Mouse (Mus musculus) hindbrain, embryonic 12.5 days (tissue): ENCODE results near the gene Epas1. TPM values are rescaled to one million over a fixed set of nuclear protein-coding genes. Genes with fewer than 3 reads are reported as not detected.
A peak's percentile ranks its signal among the peaks of the same experiment; 100 is the strongest.

Experiments used
- ATAC-seq: fragments of 200-750 bp; cut with Nextera tagmentation; 2 replicates; pipeline ENCODE4 v1.8.0; 2017; ENCODE audit warnings: moderate TSS enrichment; ENCODE audit not compliant: low FRiP score
- H3K27ac ChIP-seq: fragments of 300-500 bp; sonication (generic); 2 replicates; pipeline ENCODE4 v1.5.1; 2016; ENCODE audit warnings: mild to moderate bottlenecking
- H3K27me3 ChIP-seq: fragments of 300-500 bp; sonication (generic); 2 replicates; pipeline ENCODE4 v1.6.1; 2016; ENCODE audit warnings: mild to moderate bottlenecking
- H3K36me3 ChIP-seq: fragments of 300-500 bp; sonication (generic); 2 replicates; pipeline ENCODE4 v1.6.1; 2016; ENCODE audit warnings: mild to moderate bottlenecking
- H3K4me1 ChIP-seq: fragments of 300-500 bp; sonication (generic); 2 replicates; pipeline ENCODE4 v1.6.1; 2016
- H3K4me2 ChIP-seq: fragments of 300-500 bp; sonication (generic); replicated peaks from 2 replicates; pipeline ENCODE4 v1.6.1; 2016; ENCODE audit warnings: mild to moderate bottlenecking
- H3K4me3 ChIP-seq: fragments of 300-500 bp; sonication (generic); 2 replicates; pipeline ENCODE4 v1.5.1; 2016; ENCODE audit warnings: mild to moderate bottlenecking
- H3K9ac ChIP-seq: fragments of 300-500 bp; sonication (generic); 2 replicates; pipeline ENCODE4 v1.6.1; 2016; ENCODE audit warnings: mild to moderate bottlenecking, moderate library complexity
- H3K9me3 ChIP-seq: fragments of 300-500 bp; sonication (generic); replicated peaks from 2 replicates; pipeline ENCODE4 v1.6.1; 2016; ENCODE audit warnings: mild to moderate bottlenecking
- WGBS: fragments of 180-500 bp; shearing (Covaris S2); methylation state at CpG from one replicate; pipeline ENCODE4 v1.1.7; 2016; 5-methylcytosine and 5-hydroxymethylcytosine counted together
- polyA plus RNA-seq: library from polyadenylated mRNA; unstranded; fragments of >200 nt; fragmentation: Nextera tagmentation; extraction: Ambion mirVana; gene quantifications from 2 replicates; pipeline ENCODE4 v1.2.1, GENCODE M21; 2016

The Epas1 gene
- polyA plus RNA-seq, 1 experiment from 2014 or later, result 4.0 TPM

DNA sequence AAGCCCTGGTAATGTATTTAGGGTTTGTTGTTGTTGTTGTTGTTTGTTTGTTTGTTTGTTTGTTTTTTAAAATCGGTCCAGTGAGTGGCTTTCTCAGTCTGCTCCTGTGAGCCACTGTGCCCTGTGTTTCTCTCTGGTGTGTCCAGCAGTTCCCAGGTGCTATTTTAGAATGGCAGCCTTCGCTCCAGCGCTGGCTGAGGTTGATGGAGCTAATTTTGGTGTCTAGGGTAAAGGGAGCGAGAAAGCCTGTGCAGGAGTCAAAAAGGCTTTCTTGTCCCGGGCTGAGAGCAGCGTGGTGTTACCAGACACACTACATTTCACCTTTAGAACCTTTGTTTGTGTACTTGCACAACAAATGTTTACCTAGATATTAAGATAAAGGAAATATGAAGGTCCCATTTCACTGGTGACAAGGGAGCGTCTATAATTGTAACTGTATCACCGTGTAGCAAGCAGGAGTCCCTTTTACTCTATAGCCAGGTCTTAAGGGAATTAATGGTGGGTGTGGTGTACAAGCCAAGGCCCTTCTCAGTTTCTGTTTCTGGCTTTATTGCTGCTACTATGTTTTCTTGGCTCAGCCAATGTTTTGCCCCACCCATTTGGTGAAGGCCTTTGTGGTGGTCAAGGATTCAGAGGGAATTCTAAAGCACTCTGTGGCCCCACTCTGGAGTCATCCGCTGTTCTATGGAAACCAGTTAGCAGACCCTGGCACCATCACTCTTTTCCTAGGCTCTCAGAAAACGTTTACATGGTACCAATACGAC is 9.2 kb downstream of the Epas1 start:
- no peak for ATAC-seq
- H3K27me3 ChIP-seq, result peaks cover 10% of the 10 kb centered on the region
- H3K9me3 ChIP-seq, result no peaks in the 10 kb centered on the region
- no peak overlapping the region for H3K4me2 ChIP-seq
- H3K4me1 ChIP-seq, result no peaks in the 10 kb centered on the region
- WGBS, result 86% methylated on average over 11 of the region's 11 CpGs
- no peak overlapping the region for H3K9ac ChIP-seq
- H3K27ac ChIP-seq, result no peak overlapping the region
- no peak overlapping the region for H3K4me3 ChIP-seq
- no peaks in the 10 kb centered on the region for H3K36me3 ChIP-seq

GRCm38 (mm10) chr17:86765762-86766404 is 12.4 kb downstream of the Epas1 start:
- Histone ChIP-seq H3K9me3 (no peaks in the 10 kb centered on the region), H3K4me1 (peaks cover 5% of the 10 kb centered on the region; the same call in 1 of the 2 replicates), H3K36me3 (no peaks in the 10 kb centered on the region), H3K27me3 (no peaks in the 10 kb centered on the region), H3K4me3 (no peak overlapping the region), H3K9ac (no peak overlapping the region), H3K4me2 (no peak overlapping the region), H3K27ac (no peak overlapping the region)
- WGBS, result 92% methylated on average over 8 of the region's 8 CpGs
- no peak for ATAC-seq

DNA sequence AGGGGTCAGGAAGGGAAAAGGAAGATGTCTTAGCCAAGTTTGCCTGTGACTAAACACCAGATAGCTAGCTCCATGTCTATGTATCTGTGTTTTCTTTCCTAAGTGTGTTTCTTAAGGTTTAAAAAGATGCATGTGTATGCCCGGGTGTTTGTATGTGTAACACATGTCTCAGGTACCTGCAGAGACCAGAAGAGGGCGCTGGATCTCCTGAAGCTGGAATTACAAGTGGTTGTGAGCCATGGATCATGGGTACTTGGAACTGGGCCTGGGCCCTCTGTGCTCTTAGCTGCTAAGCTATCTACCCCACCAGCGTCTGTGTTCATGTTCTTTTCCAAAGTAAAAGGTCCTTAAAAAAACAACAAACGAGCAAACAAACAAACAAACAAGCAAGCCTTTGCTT is 12.9 kb downstream of the Epas1 start:
- H3K36me3 ChIP-seq, result no peaks in the 10 kb centered on the region
- H3K4me2 ChIP-seq, result no peak overlapping the region
- H3K4me3 ChIP-seq, result no peak overlapping the region
- H3K27me3 ChIP-seq, result no peaks in the 10 kb centered on the region
- WGBS, result 90% methylated on average over 4 of the region's 4 CpGs
- no peak for ATAC-seq
- no peaks in the 10 kb centered on the region for H3K9me3 ChIP-seq
- H3K9ac ChIP-seq, result no peak overlapping the region
- peaks cover 5% of the 10 kb centered on the region; the same call in 1 of the 2 replicates for H3K4me1 ChIP-seq
- no peak overlapping the region for H3K27ac ChIP-seq

DNA sequence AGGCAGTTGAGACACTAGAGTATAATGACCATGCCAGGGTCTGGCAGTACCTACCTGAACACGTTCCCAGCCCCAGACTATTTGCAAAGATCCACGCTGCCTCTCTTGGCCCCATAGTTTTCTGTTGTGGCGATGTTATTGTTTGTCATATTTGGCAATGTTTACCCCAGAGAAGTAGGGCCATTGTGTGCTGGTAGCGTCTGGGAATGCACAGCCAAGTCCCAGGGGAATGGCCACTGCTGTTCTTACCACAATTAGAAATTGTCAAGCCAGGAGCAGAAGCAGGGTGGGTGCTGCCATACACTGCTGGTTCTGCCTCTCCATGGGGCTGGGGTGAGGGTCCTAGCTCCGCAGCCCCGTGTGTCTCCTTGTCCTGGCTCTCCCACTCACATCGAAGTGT is 15.1 kb downstream of the Epas1 start:
- whole genome bisulfite sequencing, result 83% methylated on average over 7 of the region's 7 CpGs
- H3K27me3 ChIP-seq, result no peaks in the 10 kb centered on the region
- H3K4me3 ChIP-seq, result no peak overlapping the region
- no peak for ATAC-seq
- no peak overlapping the region for H3K9ac ChIP-seq
- H3K4me1 ChIP-seq, result peaks cover 11% of the 10 kb centered on the region
- H3K27ac ChIP-seq, result no peak overlapping the region
- no peaks in the 10 kb centered on the region for H3K36me3 ChIP-seq
- no peaks in the 10 kb centered on the region for H3K9me3 ChIP-seq
- no peak overlapping the region for H3K4me2 ChIP-seq

DNA sequence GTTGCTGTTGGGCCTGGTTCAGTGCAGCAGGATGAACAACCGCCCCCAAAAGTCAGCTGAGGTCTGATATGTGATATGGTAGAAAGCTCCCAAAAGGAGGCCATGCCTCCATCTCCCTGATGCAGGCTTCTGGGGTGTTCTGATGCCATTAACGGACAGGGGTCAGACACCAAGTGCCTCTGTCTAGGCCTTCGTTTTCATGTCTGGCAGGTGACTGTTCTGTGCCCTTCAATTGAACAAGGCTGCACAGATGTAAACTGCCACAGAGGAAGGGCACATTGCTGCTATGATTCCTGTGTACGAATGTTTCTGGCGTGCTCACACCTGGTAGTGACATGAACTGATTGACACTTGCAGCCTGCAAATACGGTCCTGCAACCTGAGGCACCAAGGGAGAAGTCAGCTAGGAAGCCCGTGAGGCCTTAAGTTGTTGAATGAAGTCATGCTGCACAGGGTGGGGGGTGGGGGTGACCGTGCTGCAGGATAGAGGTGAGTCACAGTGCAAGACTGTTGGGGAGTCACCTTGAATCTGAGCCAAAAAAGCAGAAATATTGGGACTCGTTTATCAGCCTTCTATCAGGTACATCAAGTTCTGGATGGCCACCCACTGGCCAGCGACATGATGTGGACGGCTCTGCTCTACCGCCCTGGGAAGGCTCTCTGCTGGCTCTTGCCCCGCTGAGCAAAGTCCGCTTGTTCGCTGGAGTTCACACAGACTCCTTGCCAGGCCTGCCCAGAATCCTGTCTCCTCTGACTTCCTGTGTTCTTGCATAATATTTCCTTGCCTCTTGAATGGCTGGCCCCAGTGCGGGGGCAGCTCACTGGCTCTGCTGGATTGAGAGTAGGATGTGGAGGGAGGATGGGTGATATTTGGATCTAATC is 16.1 kb downstream of the Epas1 start:
- no peak for ATAC-seq
- H3K4me1 ChIP-seq, result peaks cover 11% of the 10 kb centered on the region
- H3K9ac ChIP-seq, result no peak overlapping the region
- H3K4me3 ChIP-seq, result no peak overlapping the region
- H3K27ac ChIP-seq, result no peak overlapping the region; the same call in 1 of the 2 replicates
- 71% methylated on average over 16 of the region's 16 CpGs for WGBS
- H3K9me3 ChIP-seq, result no peaks in the 10 kb centered on the region
- H3K4me2 ChIP-seq, result no peak overlapping the region
- H3K27me3 ChIP-seq, result no peaks in the 10 kb centered on the region
- no peaks in the 10 kb centered on the region for H3K36me3 ChIP-seq

GRCm38 (mm10) chr17:86770848-86771247 is 17.3 kb downstream of the Epas1 start:
- H3K4me2 ChIP-seq, result no peak overlapping the region
- no peak overlapping the region for H3K27ac ChIP-seq
- H3K4me3 ChIP-seq, result no peak overlapping the region
- ATAC-seq, result no peak
- no peaks in the 10 kb centered on the region for H3K9me3 ChIP-seq
- peaks cover 11% of the 10 kb centered on the region for H3K4me1 ChIP-seq
- H3K27me3 ChIP-seq, result no peaks in the 10 kb centered on the region
- H3K36me3 ChIP-seq, result no peaks in the 10 kb centered on the region
- no peak overlapping the region for H3K9ac ChIP-seq
- 79% methylated on average over 5 of the region's 5 CpGs for WGBS

DNA sequence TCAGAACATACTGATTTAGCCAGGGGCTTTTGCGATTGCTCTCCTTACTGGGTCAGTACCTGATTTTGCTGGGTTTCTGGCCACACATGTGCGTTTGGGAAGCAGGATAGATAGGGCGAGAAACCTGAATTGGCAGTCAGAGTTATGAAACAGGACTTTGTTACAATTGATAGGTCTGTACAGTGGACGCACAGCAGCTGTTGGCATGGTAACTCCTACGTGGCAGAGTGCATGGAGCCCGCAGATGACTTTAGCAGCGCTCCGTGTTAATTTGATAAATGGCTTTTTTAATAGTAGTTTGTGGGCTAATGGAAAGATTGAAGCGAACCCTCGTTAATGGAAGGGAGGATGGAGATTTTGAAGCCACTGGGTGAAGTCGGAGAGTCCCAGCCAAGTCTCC is 18.5 kb downstream of the Epas1 start:
- H3K4me1 ChIP-seq, result peaks cover 11% of the 10 kb centered on the region
- 65% methylated on average over 11 of the region's 11 CpGs for WGBS
- H3K9me3 ChIP-seq, result no peaks in the 10 kb centered on the region
- H3K27ac ChIP-seq, result no peak overlapping the region
- H3K4me2 ChIP-seq, result no peak overlapping the region
- H3K36me3 ChIP-seq, result no peaks in the 10 kb centered on the region
- no peak overlapping the region for H3K9ac ChIP-seq
- no peaks in the 10 kb centered on the region for H3K27me3 ChIP-seq
- H3K4me3 ChIP-seq, result no peak overlapping the region
- no peak for ATAC-seq

DNA sequence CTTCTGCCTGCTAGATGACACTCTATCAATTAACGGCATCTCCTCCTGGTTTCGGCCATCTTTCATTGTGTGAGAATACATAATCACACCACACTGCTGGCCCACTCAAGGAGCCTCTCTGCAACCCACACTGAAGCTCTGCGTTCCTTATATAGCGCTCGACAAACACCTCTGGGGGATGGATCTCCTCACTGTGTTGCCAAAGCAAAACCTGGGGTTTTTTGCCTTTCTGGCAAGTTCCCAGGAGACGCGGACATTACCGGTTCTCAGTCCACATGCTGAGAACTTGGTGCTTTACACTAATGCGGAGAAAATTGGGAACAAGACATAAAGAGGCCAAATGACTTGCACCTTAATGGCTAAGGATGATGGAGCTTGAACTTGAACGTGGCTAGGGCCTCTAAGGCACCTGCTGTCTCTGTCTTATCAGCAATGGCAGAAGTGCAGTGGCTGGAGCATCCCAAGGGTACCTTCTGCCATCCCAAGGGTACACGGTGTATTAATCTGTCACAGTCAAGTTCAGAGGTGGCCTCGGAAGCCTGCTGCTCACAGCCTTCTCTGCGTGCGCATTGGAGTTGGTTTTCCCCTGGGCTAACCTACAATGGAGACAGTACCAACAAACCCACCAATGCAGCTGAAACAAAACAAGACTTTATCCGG is 19.6 kb downstream of the Epas1 start:
- 89% methylated on average over 15 of the region's 15 CpGs for WGBS
- H3K4me1 ChIP-seq, result peaks cover 11% of the 10 kb centered on the region
- no peaks in the 10 kb centered on the region for H3K27me3 ChIP-seq
- ATAC-seq, result no peak
- peak overlapping the region; percentile 10; the same call in 1 of the 2 replicates for H3K9ac ChIP-seq
- H3K4me2 ChIP-seq, result no peak overlapping the region
- H3K27ac ChIP-seq, result no peak overlapping the region
- H3K4me3 ChIP-seq, result no peak overlapping the region
- no peaks in the 10 kb centered on the region for H3K36me3 ChIP-seq
- H3K9me3 ChIP-seq, result no peaks in the 10 kb centered on the region

DNA sequence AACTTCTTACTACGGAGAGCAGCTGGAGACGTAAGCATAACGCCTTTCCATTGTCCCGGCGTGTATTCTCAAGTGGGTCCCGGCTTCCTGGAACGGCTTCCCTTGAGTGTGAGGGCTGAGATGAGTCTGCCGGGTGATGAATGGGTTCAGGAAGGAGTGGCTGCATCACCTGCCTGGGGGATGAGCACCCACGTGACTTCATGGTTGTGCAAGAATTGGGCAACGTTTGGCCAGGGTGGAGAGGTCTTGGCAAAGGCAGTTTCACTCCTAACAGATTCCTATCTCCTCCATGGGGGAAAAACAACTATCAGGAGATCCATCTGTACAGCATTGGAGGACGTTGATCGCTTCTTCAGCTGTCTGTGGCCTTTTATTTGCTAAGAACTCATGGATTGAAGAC is 23.0 kb downstream of the Epas1 start:
- Histone ChIP-seq H3K9me3 (no peaks in the 10 kb centered on the region), H3K4me2 (no peak overlapping the region), H3K36me3 (no peaks in the 10 kb centered on the region), H3K4me1 (peaks cover 5% of the 10 kb centered on the region), H3K9ac (no peak overlapping the region), H3K4me3 (no peak overlapping the region), H3K27me3 (no peaks in the 10 kb centered on the region), H3K27ac (no peak overlapping the region)
- WGBS, result 85% methylated on average over 12 of the region's 12 CpGs
- no peak for ATAC-seq

GRCm38 (mm10) chr17:86778147-86778546 is 24.6 kb downstream of the Epas1 start:
- no peak for ATAC-seq
- Histone ChIP-seq H3K27me3 (no peaks in the 10 kb centered on the region), H3K4me2 (no peak overlapping the region), H3K27ac (no peak overlapping the region), H3K4me3 (no peak overlapping the region), H3K9ac (no peak overlapping the region), H3K9me3 (no peaks in the 10 kb centered on the region), H3K36me3 (no peaks in the 10 kb centered on the region), H3K4me1 (no peaks in the 10 kb centered on the region)
- 94% methylated on average over 6 of the region's 6 CpGs for WGBS

DNA sequence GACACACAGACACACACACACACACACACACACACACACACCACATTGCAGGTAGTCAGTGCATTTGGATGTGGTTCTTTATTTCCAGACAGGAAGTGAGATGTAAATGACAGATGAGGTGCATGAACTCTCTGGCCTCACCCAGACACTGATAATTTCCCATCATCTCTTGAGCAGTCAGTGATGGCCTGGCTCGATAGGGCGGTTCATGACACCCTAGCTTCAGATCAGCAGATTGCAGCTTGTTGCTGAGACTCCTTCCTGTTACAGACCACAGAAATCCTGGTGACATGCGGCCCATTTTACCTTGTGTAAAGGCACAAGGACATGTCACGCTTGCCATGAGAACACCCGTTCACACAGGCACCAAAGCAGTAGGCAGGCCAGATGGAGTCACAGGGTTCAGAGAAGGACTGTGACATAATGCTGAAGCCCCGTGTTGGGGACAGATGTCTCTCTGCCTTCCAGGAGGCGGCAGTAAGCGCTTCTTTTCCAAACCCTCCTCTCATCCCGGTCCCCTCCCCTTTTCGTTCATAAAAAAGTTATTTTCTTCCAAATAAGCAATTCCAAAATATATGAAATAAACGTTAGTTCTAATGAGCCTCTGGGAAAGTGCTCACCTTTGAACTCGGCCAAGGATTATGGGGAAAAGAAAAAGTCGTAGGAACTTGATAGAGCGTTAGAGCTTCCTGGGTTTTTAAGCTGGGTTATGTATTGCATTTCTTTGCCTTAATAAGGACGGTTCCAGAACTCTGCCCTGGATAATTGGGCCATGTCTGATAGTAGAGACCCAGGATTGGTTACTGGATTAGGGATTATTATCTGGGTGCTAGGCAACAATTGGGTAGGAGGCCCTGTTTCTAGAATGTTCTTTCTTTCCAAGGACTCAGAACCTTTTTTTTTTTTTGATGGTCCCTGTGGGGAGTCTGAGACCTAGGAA is 26.0 kb downstream of the Epas1 start:
- H3K9me3 ChIP-seq, result no peaks in the 10 kb centered on the region
- ATAC-seq, result no peak
- WGBS, result 76% methylated on average over 15 of the region's 15 CpGs
- H3K9ac ChIP-seq, result no peak overlapping the region
- H3K4me1 ChIP-seq, result peaks cover 5% of the 10 kb centered on the region
- H3K4me3 ChIP-seq, result no peak overlapping the region
- no peak overlapping the region for H3K27ac ChIP-seq
- H3K4me2 ChIP-seq, result no peak overlapping the region
- H3K27me3 ChIP-seq, result no peaks in the 10 kb centered on the region
- no peaks in the 10 kb centered on the region for H3K36me3 ChIP-seq
